Mouse (Mus musculus) hindbrain, embryonic 15.5 days (tissue): ENCODE measurements around the gene Otogl. TPM values are rescaled to one million over a fixed set of nuclear protein-coding genes. Genes with fewer than 3 reads are reported as not detected.

Source experiments
- ATAC-seq: fragments of 200-750 bp; cut with Nextera tagmentation; 2 replicates; pipeline ENCODE4 v1.8.0; 2017; ENCODE audit warnings: low read depth, moderate number of reproducible peaks, moderate TSS enrichment; ENCODE audit not compliant: low FRiP score
- H3K27ac ChIP-seq: fragments of 300-500 bp; sonication (generic); replicated peaks from 2 replicates; pipeline ENCODE4 v1.5.1; 2015; ENCODE audit warnings: mild to moderate bottlenecking, inconsistent platforms
- H3K27me3 ChIP-seq: fragments of 300-500 bp; sonication (generic); 2 replicates; pipeline ENCODE4 v1.6.1; 2015; ENCODE audit warnings: control low read depth, inconsistent platforms
- H3K36me3 ChIP-seq: fragments of 300-500 bp; sonication (generic); 2 replicates; pipeline ENCODE4 v1.6.1; 2015; ENCODE audit warnings: control low read depth, inconsistent platforms
- H3K4me1 ChIP-seq: fragments of 300-500 bp; sonication (generic); replicated peaks from 2 replicates; pipeline ENCODE4 v1.6.1; 2015; ENCODE audit warnings: control low read depth, inconsistent platforms
- H3K4me2 ChIP-seq: fragments of 300-500 bp; sonication (generic); 2 replicates; pipeline ENCODE4 v1.6.1; 2015; ENCODE audit warnings: moderate library complexity, mild to moderate bottlenecking, inconsistent platforms
- H3K4me3 ChIP-seq: fragments of 300-500 bp; sonication (generic); 2 replicates; pipeline ENCODE4 v1.5.1; 2015; ENCODE audit warnings: mild to moderate bottlenecking, inconsistent platforms
- H3K9ac ChIP-seq: fragments of 300-500 bp; sonication (generic); 2 replicates; pipeline ENCODE4 v1.6.1; 2015; ENCODE audit warnings: inconsistent platforms
- H3K9me3 ChIP-seq: fragments of 300-500 bp; sonication (generic); 2 replicates; pipeline ENCODE4 v1.6.1; 2016; ENCODE audit warnings: control low read depth, inconsistent platforms
- WGBS: fragments of 180-500 bp; shearing (Covaris S2); methylation state at CpG from one replicate; pipeline ENCODE4 v1.1.7; 2015; 5-methylcytosine and 5-hydroxymethylcytosine counted together
- polyA plus RNA-seq: library from polyadenylated mRNA; unstranded; fragments of >200 nt; fragmentation: Nextera tagmentation; extraction: Ambion mirVana; gene quantifications from 2 replicates; pipeline ENCODE4 v1.2.1, GENCODE M21; 2015

Gene Otogl
- polyA plus RNA-seq, 1 experiment from 2014 or later, result 0.04 TPM

GRCm38 (mm10) chr10:107901204-107901879 lies 10.6 kb downstream of the Otogl start:
- no peak overlapping the region for H3K4me2 ChIP-seq
- no peak overlapping the region for H3K27ac ChIP-seq
- no peaks in the 10 kb centered on the region for H3K4me1 ChIP-seq
- no peaks in the 10 kb centered on the region for H3K36me3 ChIP-seq
- no peak overlapping the region for H3K9ac ChIP-seq
- ATAC-seq, result no peak
- WGBS, result 70% methylated on average over 13 of the region's 13 CpGs
- no peaks in the 10 kb centered on the region for H3K27me3 ChIP-seq
- H3K4me3 ChIP-seq, result no peak overlapping the region
- no peaks in the 10 kb centered on the region for H3K9me3 ChIP-seq

DNA sequence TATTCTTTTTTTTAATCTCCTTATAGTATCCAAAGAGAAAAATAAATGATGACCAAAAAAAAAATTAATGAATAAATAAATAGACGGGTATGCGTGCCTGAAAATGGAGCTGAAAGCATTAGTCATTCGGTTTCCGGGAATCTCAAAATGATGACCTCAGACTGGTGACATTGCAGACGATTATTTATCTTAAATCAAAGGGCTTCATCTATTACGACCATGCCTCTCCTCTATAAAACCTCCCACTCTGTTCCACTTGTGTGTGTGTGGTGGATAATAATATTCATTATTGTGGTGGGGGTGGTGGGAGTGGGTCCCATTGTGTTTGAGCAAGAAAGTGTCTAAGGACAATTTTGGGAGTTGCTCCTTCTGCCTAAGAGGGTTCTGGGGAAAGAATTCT lies 12.0 kb downstream of the Otogl start:
- H3K4me1 ChIP-seq, result no peaks in the 10 kb centered on the region
- H3K9ac ChIP-seq, result no peak overlapping the region
- H3K27ac ChIP-seq, result no peak overlapping the region
- no peaks in the 10 kb centered on the region for H3K36me3 ChIP-seq
- H3K27me3 ChIP-seq, result no peaks in the 10 kb centered on the region
- H3K9me3 ChIP-seq, result no peaks in the 10 kb centered on the region
- no peak overlapping the region for H3K4me3 ChIP-seq
- H3K4me2 ChIP-seq, result no peak overlapping the region
- WGBS, result 79% methylated on average over 6 of the region's 6 CpGs
- no peak for ATAC-seq

GRCm38 (mm10) chr10:107896158-107896557 lies 15.8 kb downstream of the Otogl start:
- H3K27me3 ChIP-seq, result no peaks in the 10 kb centered on the region
- H3K36me3 ChIP-seq, result no peaks in the 10 kb centered on the region
- H3K27ac ChIP-seq, result no peak overlapping the region
- H3K4me1 ChIP-seq, result no peaks in the 10 kb centered on the region
- no peak overlapping the region for H3K9ac ChIP-seq
- 88% methylated on average over 4 of the region's 4 CpGs for WGBS
- H3K4me2 ChIP-seq, result no peak overlapping the region
- ATAC-seq, result no peak
- H3K9me3 ChIP-seq, result no peaks in the 10 kb centered on the region
- H3K4me3 ChIP-seq, result no peak overlapping the region

DNA sequence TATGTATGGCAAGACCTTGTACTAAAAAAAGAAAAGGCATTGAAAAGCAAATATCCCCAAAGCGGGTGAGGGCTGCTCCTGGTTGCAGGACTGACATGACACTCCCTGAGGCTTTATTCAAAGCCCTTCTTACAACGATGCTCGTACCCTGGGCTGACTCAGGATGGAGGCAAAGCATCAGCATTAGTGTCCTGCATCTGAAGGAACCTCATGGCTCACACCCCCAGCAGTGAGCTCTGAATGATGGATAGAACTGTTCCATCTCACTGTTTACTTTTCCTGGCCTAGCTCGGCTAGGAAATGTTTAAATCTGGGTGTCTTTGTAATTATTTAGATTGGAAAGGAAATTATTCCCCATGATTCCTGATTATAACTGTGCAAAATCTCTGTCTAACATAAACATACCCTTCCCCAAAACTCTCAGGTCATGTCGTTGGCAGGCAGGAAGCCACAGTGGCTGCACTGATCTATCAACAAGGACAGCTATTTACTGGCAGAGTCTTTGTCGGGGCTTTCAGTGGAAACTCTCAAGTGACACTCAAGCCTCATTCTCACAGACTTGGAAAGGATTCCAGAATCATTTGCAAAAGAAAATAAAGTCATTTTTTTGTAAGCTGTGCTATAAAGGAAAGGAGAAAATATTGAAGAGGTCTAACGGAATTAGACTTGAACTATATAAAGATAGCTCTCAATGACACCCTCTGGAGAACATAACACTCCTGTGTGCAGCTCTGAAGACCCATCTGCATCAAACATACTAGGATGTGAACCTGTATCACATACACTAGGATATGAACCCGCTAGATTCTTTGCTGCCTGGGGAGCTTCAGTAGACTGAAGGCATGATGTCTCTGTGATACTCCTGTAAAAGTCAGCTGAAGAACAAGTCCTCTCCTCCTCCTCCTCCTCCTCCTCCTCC lies 17.0 kb downstream of the Otogl start:
- Histone ChIP-seq H3K36me3 (no peaks in the 10 kb centered on the region), H3K4me3 (no peak overlapping the region), H3K27ac (no peak overlapping the region), H3K27me3 (no peaks in the 10 kb centered on the region), H3K9me3 (no peaks in the 10 kb centered on the region), H3K9ac (no peak overlapping the region), H3K4me1 (no peaks in the 10 kb centered on the region), H3K4me2 (no peak overlapping the region)
- no peak for ATAC-seq
- 66% methylated on average over 8 of the region's 8 CpGs for WGBS

DNA sequence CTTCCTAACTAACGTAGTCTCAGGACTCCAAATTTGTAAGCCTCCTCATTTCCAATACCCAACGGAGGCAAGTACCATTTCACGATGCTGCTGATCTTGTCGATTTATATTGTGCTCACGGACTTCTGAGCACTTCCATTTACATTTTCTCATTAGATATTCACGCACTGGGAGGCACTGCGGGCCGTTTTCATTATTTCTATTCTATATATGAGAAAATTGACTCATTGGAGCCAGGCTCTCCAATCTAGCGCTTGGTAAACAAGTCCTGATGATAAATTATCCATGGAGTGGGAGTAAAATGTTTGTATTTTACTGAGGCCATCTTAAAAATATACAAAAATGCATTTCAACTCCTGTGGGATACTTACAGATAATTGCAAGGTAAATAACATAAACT lies 21.5 kb downstream of the Otogl start:
- Histone ChIP-seq H3K36me3 (no peaks in the 10 kb centered on the region), H3K4me2 (no peak overlapping the region)

DNA sequence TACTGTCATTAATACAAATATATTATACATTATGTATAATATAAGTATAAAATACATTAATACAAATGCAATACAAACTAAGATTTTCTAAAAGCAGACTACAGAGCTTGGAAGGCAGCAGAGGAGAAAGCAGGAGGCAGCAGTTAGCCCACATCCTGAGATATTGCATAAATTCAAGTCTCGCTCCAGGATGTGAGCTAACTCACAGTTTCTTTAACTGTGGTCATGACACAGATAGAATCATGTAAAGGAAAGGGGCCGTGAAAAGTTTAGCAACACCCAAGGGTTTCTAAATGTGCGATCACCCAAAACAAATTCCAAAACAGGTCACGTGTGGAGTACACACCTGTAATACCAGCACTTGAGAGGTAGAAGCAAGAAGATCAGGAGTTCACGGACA lies 39.4 kb downstream of the Otogl start:
- Histone ChIP-seq H3K9me3 (no peaks in the 10 kb centered on the region), H3K36me3 (no peaks in the 10 kb centered on the region), H3K27ac (no peak overlapping the region), H3K4me1 (no peaks in the 10 kb centered on the region), H3K4me3 (no peak overlapping the region), H3K4me2 (no peak overlapping the region), H3K9ac (no peak overlapping the region), H3K27me3 (no peaks in the 10 kb centered on the region)
- WGBS, result 95% methylated on average over 5 of the region's 5 CpGs
- ATAC-seq, result no peak

More for the DNA sequence above, 21.5 kb downstream of the Otogl start:
- no peak for ATAC-seq
- 53% methylated on average over 9 of the region's 9 CpGs for WGBS
- Histone ChIP-seq H3K9ac (no peak overlapping the region), H3K9me3 (no peaks in the 10 kb centered on the region), H3K4me3 (no peak overlapping the region), H3K27me3 (no peaks in the 10 kb centered on the region), H3K4me1 (no peaks in the 10 kb centered on the region), H3K27ac (no peak overlapping the region)

GRCm38 (mm10) chr10:107872109-107872508 lies 39.8 kb downstream of the Otogl start:
- Histone ChIP-seq H3K9ac (no peak overlapping the region), H3K27me3 (no peaks in the 10 kb centered on the region), H3K27ac (no peak overlapping the region), H3K4me1 (no peaks in the 10 kb centered on the region), H3K36me3 (no peaks in the 10 kb centered on the region), H3K4me3 (no peak overlapping the region), H3K4me2 (no peak overlapping the region), H3K9me3 (no peaks in the 10 kb centered on the region)
- 86% methylated on average over 4 of the region's 4 CpGs for WGBS
- no peak for ATAC-seq

DNA sequence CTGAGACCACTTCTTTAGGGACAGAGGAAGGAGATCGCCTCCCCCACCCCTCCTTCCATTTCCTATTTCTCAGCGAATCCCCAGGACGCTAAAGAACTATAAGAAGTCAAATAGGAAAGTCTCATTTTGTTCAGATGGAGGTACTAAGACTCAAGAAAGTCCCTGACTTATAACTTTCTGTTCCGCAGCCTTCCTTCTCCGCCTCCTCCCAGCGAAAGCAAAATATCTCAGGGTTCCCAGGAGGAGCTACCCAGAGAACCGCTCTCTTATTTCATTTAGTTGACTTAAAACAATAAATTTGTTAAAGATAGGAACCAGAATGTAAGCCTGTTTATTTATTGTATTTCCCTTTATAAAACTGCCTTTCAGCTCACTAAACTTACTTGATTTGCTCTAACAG lies 41.4 kb downstream of the Otogl start:
- H3K4me2 ChIP-seq, result no peak overlapping the region
- no peak overlapping the region for H3K4me3 ChIP-seq
- H3K36me3 ChIP-seq, result no peaks in the 10 kb centered on the region
- WGBS, result 79% methylated on average over 7 of the region's 7 CpGs
- no peak for ATAC-seq
- H3K27ac ChIP-seq, result no peak overlapping the region
- H3K4me1 ChIP-seq, result no peaks in the 10 kb centered on the region
- H3K9ac ChIP-seq, result no peak overlapping the region
- no peaks in the 10 kb centered on the region for H3K27me3 ChIP-seq
- H3K9me3 ChIP-seq, result no peaks in the 10 kb centered on the region

DNA sequence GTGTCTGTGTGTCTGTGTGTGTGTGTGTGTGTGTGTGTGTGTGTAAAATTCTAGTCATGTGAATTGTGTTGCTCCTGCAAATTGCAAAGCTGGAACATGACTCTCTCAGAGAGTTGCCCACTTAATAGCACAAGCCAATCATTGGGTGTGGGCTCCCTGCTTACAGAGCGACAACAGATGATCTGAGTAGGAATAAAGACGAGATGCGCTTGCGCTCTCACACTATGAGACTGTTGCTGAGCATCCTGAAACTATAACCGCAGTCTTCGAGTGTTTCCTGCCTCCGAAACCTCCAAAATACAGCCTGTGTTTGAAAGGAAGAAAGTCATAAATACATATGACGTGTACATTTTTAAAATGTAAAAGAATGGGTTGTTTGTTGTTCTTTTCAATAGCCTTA lies 43.0 kb downstream of the Otogl start:
- H3K27me3 ChIP-seq, result no peaks in the 10 kb centered on the region
- H3K9ac ChIP-seq, result no peak overlapping the region
- no peaks in the 10 kb centered on the region for H3K36me3 ChIP-seq
- H3K4me2 ChIP-seq, result no peak overlapping the region
- no peaks in the 10 kb centered on the region for H3K4me1 ChIP-seq
- H3K4me3 ChIP-seq, result no peak overlapping the region
- 93% methylated on average over 8 of the region's 8 CpGs for WGBS
- H3K9me3 ChIP-seq, result no peaks in the 10 kb centered on the region
- H3K27ac ChIP-seq, result no peak overlapping the region
- ATAC-seq, result no peak

GRCm38 (mm10) chr10:107867414-107867813 lies 44.5 kb downstream of the Otogl start:
- H3K36me3 ChIP-seq, result no peaks in the 10 kb centered on the region
- WGBS, result 84% methylated on average over 4 of the region's 4 CpGs
- H3K9ac ChIP-seq, result no peak overlapping the region
- no peak for ATAC-seq
- H3K27me3 ChIP-seq, result no peaks in the 10 kb centered on the region
- H3K4me1 ChIP-seq, result no peaks in the 10 kb centered on the region
- no peak overlapping the region for H3K27ac ChIP-seq
- no peak overlapping the region for H3K4me2 ChIP-seq
- H3K4me3 ChIP-seq, result no peak overlapping the region
- H3K9me3 ChIP-seq, result no peaks in the 10 kb centered on the region

DNA sequence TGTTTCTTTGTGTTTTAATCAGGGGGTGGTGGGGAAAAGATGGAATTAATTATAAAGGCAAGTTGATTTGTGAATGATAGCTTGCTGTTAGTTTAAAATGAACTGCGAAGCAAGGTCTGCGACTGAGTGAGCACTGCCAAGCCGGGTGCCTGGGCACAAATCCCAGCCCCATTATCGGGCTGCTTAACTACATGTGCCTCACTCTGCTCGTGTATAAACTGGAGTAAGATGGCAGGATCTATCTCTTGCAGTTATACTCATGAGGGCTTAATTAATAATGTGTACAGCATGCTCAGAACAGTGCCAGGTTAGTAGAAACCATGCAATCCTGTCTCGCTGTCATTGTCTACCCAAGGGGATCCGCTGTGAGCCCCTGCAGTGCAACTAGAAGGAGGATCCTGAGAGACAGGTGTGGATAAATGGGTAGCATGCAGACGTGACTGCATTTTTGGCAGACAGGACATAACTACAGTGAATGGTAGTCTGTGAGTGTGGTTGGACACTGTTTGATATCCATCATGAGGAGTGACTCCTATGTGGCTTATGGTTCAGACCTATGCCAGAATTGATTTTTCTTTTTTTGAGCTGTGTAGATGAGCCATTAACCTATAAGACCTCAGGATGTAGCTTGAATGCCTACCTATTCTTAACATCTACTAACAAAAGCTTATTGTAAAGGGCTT lies 51.6 kb downstream of the Otogl start:
- Histone ChIP-seq H3K4me3 (no peak overlapping the region), H3K36me3 (no peaks in the 10 kb centered on the region), H3K27me3 (no peaks in the 10 kb centered on the region), H3K4me2 (no peak overlapping the region), H3K9me3 (no peaks in the 10 kb centered on the region), H3K9ac (no peak overlapping the region), H3K4me1 (no peaks in the 10 kb centered on the region), H3K27ac (no peak overlapping the region)
- peak; percentile 76; the same call in 1 of the 2 replicates for ATAC-seq
- 55% methylated on average over 8 of the region's 8 CpGs for WGBS

DNA sequence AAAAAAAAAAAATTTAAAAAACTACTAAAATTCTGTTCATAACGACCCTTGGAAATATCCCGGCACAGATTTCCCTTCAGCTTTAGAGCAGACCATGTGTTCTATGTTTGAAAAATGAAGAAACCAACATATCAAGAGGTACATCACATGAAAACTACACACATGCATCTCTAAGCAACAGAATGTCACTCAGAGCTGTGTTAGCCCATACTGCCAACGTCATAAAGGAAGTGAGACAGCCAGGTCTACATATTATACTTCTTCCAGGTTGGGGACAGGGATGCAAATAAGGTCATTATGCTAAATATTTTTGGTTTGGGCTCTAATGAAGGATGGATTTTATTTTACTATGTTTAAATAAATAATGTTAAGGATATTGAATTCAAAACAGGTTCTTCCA lies 52.7 kb downstream of the Otogl start:
- no peaks in the 10 kb centered on the region for H3K36me3 ChIP-seq
- no peaks in the 10 kb centered on the region for H3K4me1 ChIP-seq
- H3K4me2 ChIP-seq, result no peak overlapping the region
- H3K27me3 ChIP-seq, result no peaks in the 10 kb centered on the region
- H3K9ac ChIP-seq, result no peak overlapping the region
- no peak for ATAC-seq
- 92% methylated on average over 3 of the region's 3 CpGs for WGBS
- no peak overlapping the region for H3K4me3 ChIP-seq
- H3K9me3 ChIP-seq, result no peaks in the 10 kb centered on the region
- no peak overlapping the region for H3K27ac ChIP-seq
